Mouse (Mus musculus): ENCODE data around the gene Txndc15. TPM values are rescaled to one million over a fixed set of nuclear protein-coding genes. Genes with fewer than 3 reads are reported as not detected.
"Not testable (repeated sequence)": the region's sequence is repeated elsewhere in the genome, so short reads cannot be mapped to it uniquely, and the experiment has no call there.

Txndc15 gene
- 73.0 and 73.1 TPM in 2 replicates for polyA plus RNA-seq (2012; rRNA removed)

DNA sequence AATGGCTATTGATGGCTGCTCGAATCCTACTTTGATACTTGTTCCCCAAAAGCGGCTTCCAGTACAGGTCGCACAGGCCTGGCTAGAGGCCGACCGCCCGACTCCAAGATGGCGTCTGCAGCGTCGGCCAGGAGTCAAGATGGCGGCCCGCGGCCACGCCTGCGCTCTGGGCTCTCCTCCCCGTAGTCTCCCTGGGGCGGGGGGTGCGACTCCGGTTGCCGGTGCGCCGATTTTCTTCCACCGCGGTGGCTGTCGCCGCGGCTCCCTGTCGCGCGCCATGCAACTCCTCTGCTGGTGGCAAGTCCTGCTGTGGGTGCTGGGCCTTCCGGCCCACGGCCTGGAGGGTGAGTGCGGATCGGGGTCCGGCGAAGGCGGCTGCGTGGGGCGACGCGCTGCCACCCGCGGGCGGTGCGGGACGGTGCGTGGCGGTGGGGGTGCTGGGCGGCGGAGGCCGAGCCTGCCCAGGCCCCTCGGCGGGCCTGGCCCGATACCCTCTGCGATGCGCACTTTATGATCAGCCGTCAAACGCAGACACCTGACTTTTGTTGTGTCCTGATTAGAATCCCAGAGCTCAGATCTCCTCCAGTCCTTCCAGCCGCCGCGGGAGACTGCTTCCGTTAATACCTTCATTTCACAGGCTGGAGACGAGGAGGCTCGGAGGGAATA is at the start of gene Txndc15:
Gene Txndc15, plus strand, starts transcription at position 150 of the 666 bp plus-strand sequence.
- TF ChIP-seq CTCF (IDR thresholded peaks at IDR 0.05; ENCODE audit: borderline replicate concordance, extremely low read depth, insufficient read depth, insufficient read length) (no peak), POLR2A (IDR thresholded peaks at IDR 0.05; ENCODE audit: borderline replicate concordance, extremely low read depth, insufficient read depth, insufficient read length, poor library complexity, severe bottlenecking) (peak; percentile 80)
- peak; percentile 94 for DNase-seq (ENCODE audit: low read depth)

- peak; percentile 39 for DNase-seq (ENCODE audit: low read depth)
- TF ChIP-seq CTCF (IDR thresholded peaks at IDR 0.05; ENCODE audit: borderline replicate concordance, extremely low read depth, insufficient read depth, insufficient read length), result peak; percentile 66
- TF ChIP-seq POLR2A (IDR thresholded peaks at IDR 0.05; ENCODE audit: borderline replicate concordance, extremely low read depth, insufficient read depth, insufficient read length, poor library complexity, severe bottlenecking), result no peak
Measured at GRCm38 (mm10) chr13:55668550-55668949, 45.9 kb upstream of the Txndc15 start.

DNA sequence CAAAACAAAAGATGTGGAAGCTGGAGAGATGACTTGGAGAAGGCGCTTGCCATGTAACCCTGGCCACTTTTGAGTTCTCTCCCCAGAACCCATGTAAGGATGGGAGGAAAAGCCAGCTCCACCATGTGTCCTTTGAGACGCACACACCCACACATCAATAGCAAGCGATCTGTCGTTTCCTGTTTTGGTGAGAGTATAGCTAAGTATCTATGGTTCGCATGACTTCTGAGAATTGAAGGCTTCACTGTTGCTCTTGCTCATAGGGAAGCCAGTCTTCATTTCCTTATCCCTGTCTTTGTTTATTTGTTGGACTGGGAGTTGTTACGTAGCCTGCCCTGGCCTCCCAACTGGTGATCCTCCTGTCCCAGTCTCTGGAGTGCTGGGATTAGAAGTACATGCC is 41.7 kb upstream of the Txndc15 start:
- no peak for DNase-seq (ENCODE audit: low read depth)
- TF ChIP-seq POLR2A (IDR thresholded peaks at IDR 0.05; ENCODE audit: borderline replicate concordance, extremely low read depth, insufficient read depth, insufficient read length, poor library complexity, severe bottlenecking) (no peak), CTCF (IDR thresholded peaks at IDR 0.05; ENCODE audit: borderline replicate concordance, extremely low read depth, insufficient read depth, insufficient read length) (no peak)

DNA sequence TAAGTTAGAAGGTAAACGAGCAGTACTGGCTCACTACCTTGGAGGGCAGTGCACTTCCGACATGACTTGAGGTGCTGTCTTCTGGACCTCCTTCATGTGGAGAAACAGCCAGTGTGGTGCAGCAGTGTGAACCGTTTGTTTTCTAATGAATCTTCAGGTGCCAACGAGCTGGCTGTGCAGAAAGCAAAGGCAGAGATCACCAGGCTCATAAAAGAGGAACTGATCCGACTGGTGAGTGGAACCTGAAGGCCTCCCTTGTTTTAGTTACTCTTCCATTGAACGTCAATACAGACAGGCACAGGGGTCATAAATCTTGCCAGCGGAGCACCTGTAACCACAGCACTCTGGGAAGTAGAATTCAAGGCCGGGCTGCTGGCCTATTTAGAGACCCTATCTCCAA is 37.1 kb upstream of the Txndc15 start:
- no peak for DNase-seq (ENCODE audit: low read depth)
- TF ChIP-seq CTCF (IDR thresholded peaks at IDR 0.05; ENCODE audit: borderline replicate concordance, extremely low read depth, insufficient read depth, insufficient read length) (no peak), POLR2A (IDR thresholded peaks at IDR 0.05; ENCODE audit: borderline replicate concordance, extremely low read depth, insufficient read depth, insufficient read length, poor library complexity, severe bottlenecking) (no peak)

DNA sequence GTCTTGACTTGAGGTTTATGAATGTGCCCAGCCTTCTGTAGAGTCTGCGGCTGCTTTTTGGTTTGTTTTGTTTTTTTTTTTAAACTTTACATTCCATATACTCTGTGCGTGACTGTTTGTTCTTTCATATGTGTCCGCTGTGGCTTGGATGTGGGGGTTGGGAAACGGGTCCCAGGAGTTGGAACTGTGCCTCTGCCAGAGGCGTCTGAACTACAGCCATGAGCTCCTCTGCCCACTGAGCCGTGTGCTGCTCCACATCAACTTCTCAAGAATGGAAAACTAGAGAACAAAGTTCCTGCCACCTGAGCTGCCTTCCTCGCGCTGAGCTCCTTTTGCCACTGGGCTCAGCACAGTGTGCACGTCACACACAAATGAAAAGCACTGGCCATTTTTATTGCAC is 32.2 kb upstream of the Txndc15 start:
- DNase-seq (ENCODE audit: low read depth), result no peak

GRCm38 (mm10) chr13:55683581-55683980 is 30.9 kb upstream of the Txndc15 start:
- TF ChIP-seq POLR2A (IDR thresholded peaks at IDR 0.05; ENCODE audit: borderline replicate concordance, extremely low read depth, insufficient read depth, insufficient read length, poor library complexity, severe bottlenecking), result no peak
- no peak for TF ChIP-seq CTCF (IDR thresholded peaks at IDR 0.05; ENCODE audit: borderline replicate concordance, extremely low read depth, insufficient read depth, insufficient read length)
- DNase-seq (ENCODE audit: low read depth), result no peak

More for the DNA sequence above, 32.2 kb upstream of the Txndc15 start:
- TF ChIP-seq POLR2A (IDR thresholded peaks at IDR 0.05; ENCODE audit: borderline replicate concordance, extremely low read depth, insufficient read depth, insufficient read length, poor library complexity, severe bottlenecking), result no peak
- no peak for TF ChIP-seq CTCF (IDR thresholded peaks at IDR 0.05; ENCODE audit: borderline replicate concordance, extremely low read depth, insufficient read depth, insufficient read length)

- DNase-seq (ENCODE audit: low read depth), result peak; percentile 74
- TF ChIP-seq CTCF (IDR thresholded peaks at IDR 0.05; ENCODE audit: borderline replicate concordance, extremely low read depth, insufficient read depth, insufficient read length), result no peak
- no peak for TF ChIP-seq POLR2A (IDR thresholded peaks at IDR 0.05; ENCODE audit: borderline replicate concordance, extremely low read depth, insufficient read depth, insufficient read length, poor library complexity, severe bottlenecking)
Measured at GRCm38 (mm10) chr13:55686107-55686633, 28.3 kb upstream of the Txndc15 start.

GRCm38 (mm10) chr13:55687927-55688602 is 26.4 kb upstream of the Txndc15 start:
- TF ChIP-seq CTCF (IDR thresholded peaks at IDR 0.05; ENCODE audit: borderline replicate concordance, extremely low read depth, insufficient read depth, insufficient read length) (no peak), POLR2A (IDR thresholded peaks at IDR 0.05; ENCODE audit: borderline replicate concordance, extremely low read depth, insufficient read depth, insufficient read length, poor library complexity, severe bottlenecking) (no peak)
- peak; percentile 19 for DNase-seq (ENCODE audit: low read depth)

DNA sequence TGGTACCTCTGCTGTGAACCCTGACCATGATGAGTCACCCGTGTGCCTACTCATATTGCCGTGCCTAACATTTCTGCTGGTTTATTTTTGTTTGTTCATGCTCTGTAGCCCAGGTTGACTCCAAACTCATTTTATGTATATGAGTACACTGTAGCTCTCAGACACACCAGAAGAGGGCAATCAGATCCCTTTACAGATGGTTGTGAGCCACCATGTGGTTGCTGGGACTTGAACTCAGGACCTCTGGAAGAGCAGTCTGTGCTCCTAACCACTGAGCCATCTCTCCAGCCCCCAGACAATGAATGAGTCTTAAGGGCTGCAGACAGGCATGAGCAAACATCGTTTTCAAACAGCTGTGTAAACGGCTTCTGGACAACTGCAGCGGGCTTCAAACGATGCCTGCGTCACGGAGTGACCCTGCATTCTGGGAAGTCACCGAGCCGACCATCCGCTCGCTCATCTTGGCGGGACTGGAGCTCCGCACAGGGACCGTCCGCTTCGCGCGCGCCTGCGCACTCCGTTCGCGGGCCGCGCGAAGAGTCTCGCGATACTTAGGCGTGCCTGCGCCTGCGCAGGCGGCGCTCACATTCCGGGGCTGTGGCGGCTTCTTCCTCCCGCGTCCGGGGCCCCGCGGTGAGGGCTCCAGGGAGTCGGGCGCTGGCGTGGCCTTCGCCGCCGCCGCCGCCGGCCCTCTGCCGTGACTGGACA is 21.8 kb upstream of the Txndc15 start, which contains the start of gene B230219D22Rik:
Gene B230219D22Rik, plus strand, starts transcription at position 590 of the 708 bp plus-strand sequence.
- TF ChIP-seq POLR2A (IDR thresholded peaks at IDR 0.05; ENCODE audit: borderline replicate concordance, extremely low read depth, insufficient read depth, insufficient read length, poor library complexity, severe bottlenecking), result peak; percentile 94
- no peak for TF ChIP-seq CTCF (IDR thresholded peaks at IDR 0.05; ENCODE audit: borderline replicate concordance, extremely low read depth, insufficient read depth, insufficient read length)

GRCm38 (mm10) chr13:55693243-55693721 is 21.2 kb upstream of the Txndc15 start:
- TF ChIP-seq POLR2A (IDR thresholded peaks at IDR 0.05; ENCODE audit: borderline replicate concordance, extremely low read depth, insufficient read depth, insufficient read length, poor library complexity, severe bottlenecking) (no peak), CTCF (IDR thresholded peaks at IDR 0.05; ENCODE audit: borderline replicate concordance, extremely low read depth, insufficient read depth, insufficient read length) (no peak)
- peak; percentile 47 for DNase-seq (ENCODE audit: low read depth)

More for the DNA sequence above, 21.8 kb upstream of the Txndc15 start, which contains the start of gene B230219D22Rik:
- DNase-seq (ENCODE audit: low read depth), result peak; percentile 96

DNA sequence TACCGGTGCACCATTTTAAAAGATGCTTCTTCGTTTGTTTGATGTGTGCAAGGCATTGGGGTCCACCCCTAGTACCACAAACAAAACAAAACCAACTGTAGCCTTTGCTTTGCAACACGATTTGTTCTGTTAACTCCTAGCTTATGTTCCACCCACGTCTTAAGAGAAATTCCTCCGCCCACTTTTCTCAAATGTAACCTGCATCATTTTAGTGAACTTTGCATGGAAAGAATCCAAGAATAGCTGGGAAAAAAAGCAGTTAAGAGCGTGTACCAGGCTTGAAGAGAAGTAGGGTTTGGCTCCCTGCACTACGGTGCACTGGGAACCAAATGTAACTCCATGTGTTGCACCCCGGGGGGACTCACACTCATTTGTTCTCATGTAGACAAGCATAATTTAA is 20.3 kb upstream of the Txndc15 start:
- peak; percentile 13 for DNase-seq (ENCODE audit: low read depth)
- no peak for TF ChIP-seq CTCF (IDR thresholded peaks at IDR 0.05; ENCODE audit: borderline replicate concordance, extremely low read depth, insufficient read depth, insufficient read length)
- no peak for TF ChIP-seq POLR2A (IDR thresholded peaks at IDR 0.05; ENCODE audit: borderline replicate concordance, extremely low read depth, insufficient read depth, insufficient read length, poor library complexity, severe bottlenecking)

DNA sequence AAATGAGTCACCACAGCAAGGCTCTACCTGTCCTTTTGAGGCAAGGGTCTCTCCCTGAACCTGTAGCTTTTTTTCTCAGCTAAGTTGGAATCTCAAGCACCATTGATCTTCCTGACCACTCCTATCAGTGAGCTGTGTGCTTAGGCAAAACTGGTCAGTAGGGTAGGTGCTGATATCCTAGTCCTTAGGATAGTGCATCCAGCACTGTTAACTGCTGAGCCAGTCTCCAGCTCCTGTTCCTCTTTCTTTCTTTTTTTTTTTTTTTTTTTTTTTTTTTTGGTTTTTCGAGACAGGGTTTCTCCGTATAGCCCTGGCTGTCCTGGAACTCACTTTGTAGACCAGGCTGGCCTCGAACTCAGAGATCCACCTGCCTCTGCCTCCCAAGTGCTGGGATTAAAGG is 18.5 kb upstream of the Txndc15 start:
- DNase-seq (ENCODE audit: low read depth), result not testable (repeated sequence)
